Mouse (Mus musculus) lung, embryonic 15.5 days (tissue): ENCODE results near the gene Gm11214. TPM values are rescaled to one million over a fixed set of nuclear protein-coding genes. Genes with fewer than 3 reads are reported as not detected.
A peak's percentile ranks its signal among the peaks of the same experiment; 100 is the strongest.

Source experiments
- ATAC-seq: fragments of 200-750 bp; cut with Nextera tagmentation; 2 replicates; pipeline ENCODE4 v1.8.0; 2017; ENCODE audit warnings: moderate number of reproducible peaks, borderline replicate concordance; ENCODE audit not compliant: low FRiP score, low TSS enrichment; ENCODE audit errors: extremely low read depth
- H3K27ac ChIP-seq: fragments of 300-500 bp; sonication (generic); 2 replicates; pipeline ENCODE4 v1.5.1; 2015; ENCODE audit warnings: moderate library complexity, mild to moderate bottlenecking, inconsistent platforms
- H3K27me3 ChIP-seq: fragments of 300-500 bp; sonication (generic); 2 replicates; pipeline ENCODE4 v1.6.1; 2015; ENCODE audit warnings: inconsistent platforms
- H3K36me3 ChIP-seq: fragments of 300-500 bp; sonication (generic); 2 replicates; pipeline ENCODE4 v1.6.1; 2015; ENCODE audit warnings: inconsistent platforms
- H3K4me1 ChIP-seq: fragments of 300-500 bp; sonication (generic); 2 replicates; pipeline ENCODE4 v1.6.1; 2015; ENCODE audit warnings: inconsistent platforms
- H3K4me2 ChIP-seq: fragments of 300-500 bp; sonication (generic); 2 replicates; pipeline ENCODE4 v1.6.1; 2015; ENCODE audit warnings: inconsistent platforms, mild to moderate bottlenecking, moderate library complexity
- H3K4me3 ChIP-seq: fragments of 300-500 bp; sonication (generic); 2 replicates; pipeline ENCODE4 v1.5.1; 2015; ENCODE audit warnings: mild to moderate bottlenecking, inconsistent platforms
- H3K9ac ChIP-seq: fragments of 300-500 bp; sonication (generic); 2 replicates; pipeline ENCODE4 v1.6.1; 2015; ENCODE audit warnings: inconsistent platforms
- H3K9me3 ChIP-seq: fragments of 300-500 bp; sonication (generic); 2 replicates; pipeline ENCODE4 v1.6.1; 2016; ENCODE audit warnings: inconsistent platforms
- WGBS: fragments of 180-500 bp; shearing (Covaris S2); methylation state at CpG from one replicate; pipeline ENCODE4 v1.1.7; 2015; 5-methylcytosine and 5-hydroxymethylcytosine counted together
- polyA plus RNA-seq: library from polyadenylated mRNA; unstranded; fragments of >200 nt; fragmentation: Nextera tagmentation; extraction: Ambion mirVana; gene quantifications from 2 replicates; pipeline ENCODE4 v1.2.1, GENCODE M21; 2015

Gm11214 gene
- polyA plus RNA-seq: not detected in 2 replicates

- H3K4me2 ChIP-seq: no peak within 1 kb of the TSS
- 83% methylated on average over 6 of the region's 6 CpGs for WGBS
- H3K9ac ChIP-seq: no peak within 1 kb of the TSS
- no peaks in the 10 kb centered on the region for H3K36me3 ChIP-seq
- H3K27me3 ChIP-seq: no peaks in the 10 kb centered on the region
- ATAC-seq: no peak
- H3K4me1 ChIP-seq: no peaks in the 10 kb centered on the region
- H3K4me3 ChIP-seq: no peak within 1 kb of the TSS
- no peaks in the 10 kb centered on the region for H3K9me3 ChIP-seq
- H3K27ac ChIP-seq: no peak within 1 kb of the TSS
Measured at GRCm38 (mm10) chr4:63663279-63663678, at the start of gene Gm11214. TSS of gene Gm11214 (minus strand) at chr4:63663379.

DNA sequence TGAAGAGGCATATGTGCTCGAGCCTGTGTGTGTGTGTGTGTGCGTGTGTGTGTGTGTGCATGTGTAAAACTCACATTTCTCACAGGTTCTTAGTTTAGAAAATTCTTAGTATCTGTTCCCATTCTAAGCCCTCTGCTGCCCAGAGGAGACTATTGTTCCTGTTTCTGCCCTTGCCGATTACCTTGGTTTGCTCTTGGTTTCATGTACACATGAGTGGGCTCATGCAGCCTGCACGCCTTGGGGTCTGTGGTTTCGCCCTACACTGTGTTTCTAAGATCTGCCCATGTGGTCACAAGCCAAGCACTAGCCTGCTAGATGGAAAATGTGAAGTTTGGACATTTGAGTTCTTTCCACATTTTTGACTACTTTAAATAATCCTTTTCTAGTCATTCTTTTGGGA lies 48.7 kb upstream of the Gm11214 start:
- Histone ChIP-seq H3K36me3 (no peaks in the 10 kb centered on the region), H3K4me3 (no peak overlapping the region), H3K27me3 (no peaks in the 10 kb centered on the region), H3K27ac (no peak overlapping the region), H3K4me2 (no peak overlapping the region), H3K4me1 (no peaks in the 10 kb centered on the region), H3K9ac (no peak overlapping the region), H3K9me3 (no peaks in the 10 kb centered on the region)
- ATAC-seq: no peak
- WGBS: 83% methylated on average over 5 of the region's 5 CpGs

DNA sequence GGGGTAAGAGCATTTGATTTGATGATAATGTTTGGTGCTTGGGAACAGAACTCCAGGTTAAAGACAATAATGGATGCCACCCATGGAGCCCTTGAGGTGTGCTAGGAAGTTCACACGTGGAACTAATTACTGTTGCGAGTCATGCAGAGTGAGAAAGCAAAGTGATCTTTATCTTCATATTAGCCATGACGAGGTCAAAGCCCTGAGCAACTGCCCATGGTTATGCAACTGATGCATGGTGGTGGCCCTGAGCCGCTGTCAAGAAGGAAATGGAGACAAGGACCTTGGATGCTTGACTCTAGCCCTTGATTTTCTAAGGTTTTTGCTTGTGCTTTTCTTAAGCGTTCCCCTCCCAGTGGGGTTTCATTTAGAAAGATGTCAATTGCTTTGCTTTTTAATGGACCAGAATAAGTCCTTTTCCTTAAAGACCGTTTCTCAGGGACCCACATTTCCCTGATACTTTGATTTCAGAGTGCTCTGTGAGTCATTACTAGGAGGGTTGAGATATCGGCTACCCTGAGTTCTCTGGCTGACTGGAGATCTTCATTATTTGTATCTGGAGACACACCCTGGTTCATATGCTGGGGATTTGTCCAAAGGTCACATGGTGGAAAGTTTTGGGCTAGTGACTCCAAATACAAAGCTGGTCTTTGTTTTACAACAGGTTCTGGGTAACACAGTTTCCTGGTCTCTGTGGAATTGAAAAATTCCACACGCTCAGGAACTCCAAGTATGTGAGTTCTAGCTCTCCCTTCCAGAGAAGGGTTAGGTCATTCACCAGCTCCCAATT lies 47.4 kb upstream of the Gm11214 start:
- Histone ChIP-seq H3K36me3 (no peaks in the 10 kb centered on the region), H3K9me3 (no peaks in the 10 kb centered on the region), H3K27ac (no peak overlapping the region), H3K9ac (no peak overlapping the region), H3K4me1 (no peaks in the 10 kb centered on the region), H3K27me3 (no peaks in the 10 kb centered on the region), H3K4me2 (no peak overlapping the region), H3K4me3 (no peak overlapping the region)
- 80% methylated on average over 8 of the region's 8 CpGs for WGBS
- ATAC-seq: no peak

DNA sequence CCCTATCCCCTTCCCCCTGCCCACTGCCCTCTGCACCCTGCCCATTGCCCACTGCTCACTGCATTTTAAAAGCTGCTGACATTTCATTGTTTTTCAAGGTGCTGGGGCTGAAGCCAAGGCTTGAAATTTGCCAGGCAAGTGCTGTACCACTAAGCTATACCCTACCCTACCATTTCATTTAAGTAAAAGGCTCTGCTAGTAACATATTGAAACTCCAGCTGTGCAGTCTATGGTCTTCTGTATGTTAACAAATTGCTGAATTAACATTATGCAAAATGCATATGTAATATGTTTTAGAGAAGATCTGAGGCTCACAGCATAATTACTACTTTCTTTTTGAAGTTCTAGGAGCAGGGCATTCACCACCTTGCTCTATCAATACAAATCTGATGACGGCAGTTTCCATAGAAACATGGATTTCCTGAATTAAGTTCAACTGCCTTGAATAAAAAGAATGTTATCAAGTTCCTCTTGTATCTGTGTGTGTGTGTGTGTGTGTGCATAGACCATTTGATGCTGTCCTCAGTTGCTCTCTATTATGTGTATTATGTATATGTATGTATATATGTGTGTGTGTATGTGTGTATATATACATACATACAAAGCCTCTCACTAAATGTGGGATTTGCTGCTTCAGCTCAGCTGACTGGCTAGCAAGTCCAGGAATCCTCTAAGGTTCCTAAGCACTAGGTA lies 43.2 kb upstream of the Gm11214 start:
- Histone ChIP-seq H3K9me3 (no peaks in the 10 kb centered on the region), H3K4me1 (no peaks in the 10 kb centered on the region), H3K4me3 (no peak overlapping the region), H3K27ac (no peak overlapping the region), H3K4me2 (no peak overlapping the region), H3K9ac (no peak overlapping the region), H3K27me3 (no peaks in the 10 kb centered on the region), H3K36me3 (no peaks in the 10 kb centered on the region)
- WGBS: 83% methylated on average over 1 of the region's 1 CpGs
- no peak for ATAC-seq

DNA sequence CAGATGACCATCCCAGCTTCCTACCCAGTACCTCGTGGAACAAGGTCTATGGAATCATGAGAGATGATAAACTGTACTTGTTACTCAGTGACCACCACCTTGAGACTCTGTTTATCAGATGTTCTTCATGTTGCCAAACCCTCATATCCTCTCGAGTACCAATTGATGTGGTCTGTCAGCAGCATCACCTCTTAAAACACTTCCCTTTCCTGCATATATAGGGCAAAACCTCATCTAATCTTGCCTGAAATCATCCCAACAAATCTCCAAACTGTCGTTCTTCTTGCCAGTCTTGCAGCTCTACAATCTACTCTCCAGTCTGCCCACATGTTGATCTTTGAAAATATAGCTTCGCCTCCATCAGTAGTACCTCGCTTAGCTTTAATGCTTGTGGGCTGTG lies 41.1 kb upstream of the Gm11214 start:
- Histone ChIP-seq H3K27ac (no peak overlapping the region), H3K4me1 (no peaks in the 10 kb centered on the region; the same call in 1 of the 2 replicates), H3K9me3 (no peaks in the 10 kb centered on the region), H3K4me3 (no peak overlapping the region), H3K27me3 (no peaks in the 10 kb centered on the region), H3K36me3 (no peaks in the 10 kb centered on the region), H3K9ac (no peak overlapping the region), H3K4me2 (no peak overlapping the region)
- ATAC-seq: no peak
- 73% methylated on average over 5 of the region's 5 CpGs for WGBS

- ATAC-seq: no peak
Measured at GRCm38 (mm10) chr4:63703686-63704085, 40.5 kb upstream of the Gm11214 start.

DNA sequence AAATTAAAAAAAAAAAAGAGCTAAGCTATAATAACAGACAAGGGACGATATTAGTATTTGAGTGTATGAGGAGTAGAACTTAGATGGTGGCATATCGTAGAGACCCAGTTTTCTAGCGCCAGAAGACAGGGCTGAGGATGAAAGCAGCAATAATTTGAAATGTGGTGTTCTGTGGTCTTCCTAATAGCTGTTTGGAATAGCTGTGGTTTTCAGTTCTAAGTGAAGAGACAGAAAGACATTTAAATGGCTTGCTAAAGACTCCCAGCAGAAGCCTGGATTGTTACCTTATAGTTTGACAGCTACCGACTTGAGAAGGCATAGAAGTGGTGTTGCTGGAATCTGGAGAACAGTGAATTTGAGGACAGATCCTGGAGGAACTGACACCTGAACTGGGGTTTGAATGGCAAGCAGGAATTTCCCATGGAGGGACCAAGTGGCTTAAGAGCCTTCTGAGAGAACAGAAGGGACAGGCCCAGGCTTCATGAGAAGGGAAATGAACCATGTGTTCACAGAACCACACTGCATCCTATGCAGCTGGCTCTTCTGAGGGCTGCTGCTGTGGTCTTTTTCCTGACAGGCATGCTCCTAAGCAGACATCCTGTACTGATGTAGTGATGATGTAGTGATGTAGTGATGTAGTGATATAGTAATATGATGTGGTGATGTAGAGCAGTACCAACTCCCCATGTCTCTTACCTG lies 39.0 kb upstream of the Gm11214 start:
- Histone ChIP-seq H3K4me2 (no peak overlapping the region), H3K27me3 (no peaks in the 10 kb centered on the region), H3K9me3 (no peaks in the 10 kb centered on the region), H3K27ac (no peak overlapping the region), H3K4me3 (no peak overlapping the region), H3K36me3 (no peaks in the 10 kb centered on the region), H3K4me1 (no peaks in the 10 kb centered on the region; the same call in 1 of the 2 replicates), H3K9ac (no peak overlapping the region)
- 84% methylated on average over 4 of the region's 4 CpGs for WGBS
- no peak for ATAC-seq

More at GRCm38 (mm10) chr4:63703686-63704085, 40.5 kb upstream of the Gm11214 start:
- H3K4me1 ChIP-seq: no peaks in the 10 kb centered on the region; the same call in 1 of the 2 replicates
- no peak overlapping the region for H3K27ac ChIP-seq
- H3K9me3 ChIP-seq: no peaks in the 10 kb centered on the region
- no peak overlapping the region for H3K9ac ChIP-seq
- no peaks in the 10 kb centered on the region for H3K36me3 ChIP-seq
- H3K4me2 ChIP-seq: no peak overlapping the region
- no peak overlapping the region for H3K4me3 ChIP-seq
- 89% methylated on average over 2 of the region's 2 CpGs for WGBS
- H3K27me3 ChIP-seq: no peaks in the 10 kb centered on the region

- 37% methylated on average over 3 of the region's 3 CpGs for WGBS
- Histone ChIP-seq H3K27ac (no peak overlapping the region), H3K36me3 (no peaks in the 10 kb centered on the region), H3K9me3 (no peaks in the 10 kb centered on the region), H3K9ac (no peak overlapping the region), H3K27me3 (no peaks in the 10 kb centered on the region), H3K4me1 (no peaks in the 10 kb centered on the region; the same call in 1 of the 2 replicates), H3K4me3 (no peak overlapping the region), H3K4me2 (no peak overlapping the region)
- ATAC-seq: no peak
Measured at GRCm38 (mm10) chr4:63699749-63700148, 36.6 kb upstream of the Gm11214 start.

DNA sequence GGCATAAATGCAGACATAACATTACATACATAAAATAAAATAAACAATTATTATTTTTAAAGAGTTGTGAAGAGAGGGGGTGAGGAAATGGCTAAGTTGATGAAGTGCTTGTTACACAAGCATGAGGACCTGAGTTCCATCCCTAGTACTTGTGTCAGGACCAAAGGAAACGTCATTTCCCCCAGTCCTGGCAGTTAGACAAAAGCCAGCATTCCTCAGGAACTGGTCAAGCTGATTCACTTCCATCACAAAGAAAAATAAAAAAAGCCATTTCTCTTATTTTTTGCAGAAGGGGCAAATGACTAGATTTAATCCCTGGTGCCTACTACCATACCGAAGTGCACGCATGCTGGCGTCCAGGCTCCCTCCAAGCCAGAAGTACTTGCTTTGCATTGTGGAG lies 33.7 kb upstream of the Gm11214 start:
- H3K27ac ChIP-seq: no peak overlapping the region
- no peak overlapping the region for H3K4me2 ChIP-seq
- no peaks in the 10 kb centered on the region for H3K36me3 ChIP-seq
- no peaks in the 10 kb centered on the region for H3K27me3 ChIP-seq
- WGBS: 79% methylated on average over 4 of the region's 4 CpGs
- H3K9me3 ChIP-seq: no peaks in the 10 kb centered on the region
- no peak for ATAC-seq
- no peak overlapping the region for H3K4me3 ChIP-seq
- no peak overlapping the region for H3K9ac ChIP-seq
- no peaks in the 10 kb centered on the region; the same call in 1 of the 2 replicates for H3K4me1 ChIP-seq

DNA sequence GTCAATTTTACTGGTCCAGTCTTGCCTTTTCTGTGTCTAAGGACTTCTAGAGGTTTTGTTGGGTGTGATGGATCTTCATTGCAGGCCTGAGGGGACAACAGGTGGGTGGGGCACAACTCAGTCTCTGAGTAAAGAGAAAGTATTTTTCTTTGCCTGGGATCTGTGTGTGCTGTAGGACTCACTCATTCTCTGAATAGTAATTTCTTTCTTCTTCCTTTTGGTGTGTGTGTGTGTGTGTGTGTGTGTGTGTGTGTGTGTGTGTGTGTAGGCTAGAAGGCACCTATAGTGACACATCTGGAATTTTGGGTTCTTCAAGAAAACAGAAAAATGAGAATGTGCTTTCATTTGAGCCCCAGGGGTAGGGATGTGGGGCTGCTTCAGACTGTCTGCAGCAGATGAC lies 29.2 kb upstream of the Gm11214 start:
- no peaks in the 10 kb centered on the region for H3K36me3 ChIP-seq
- no peaks in the 10 kb centered on the region for H3K27me3 ChIP-seq
- no peak overlapping the region for H3K4me2 ChIP-seq
- no peaks in the 10 kb centered on the region for H3K4me1 ChIP-seq
- no peak for ATAC-seq
- no peak overlapping the region for H3K9ac ChIP-seq
- H3K9me3 ChIP-seq: no peaks in the 10 kb centered on the region
- no peak overlapping the region for H3K4me3 ChIP-seq
- no peak overlapping the region for H3K27ac ChIP-seq

DNA sequence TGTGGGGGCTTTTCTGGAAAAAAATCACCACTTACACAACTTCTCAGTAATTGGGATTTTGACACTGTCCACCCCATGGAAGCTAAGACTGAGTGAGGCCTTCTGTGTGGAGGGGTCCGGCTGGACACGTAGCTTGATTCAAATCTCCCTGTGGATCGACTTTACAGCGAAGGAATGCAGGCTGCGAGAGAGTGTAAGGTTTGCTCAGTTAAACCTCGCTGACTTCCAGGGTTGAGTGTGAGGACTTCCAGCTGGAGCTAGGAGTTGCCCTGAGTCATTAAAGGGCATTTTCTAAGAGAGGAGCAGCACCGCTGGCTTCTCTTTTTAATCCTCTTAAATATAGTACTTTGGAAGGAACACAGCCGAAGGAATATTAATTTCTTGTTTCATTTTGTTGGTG lies 24.2 kb upstream of the Gm11214 start:
- H3K9ac ChIP-seq: no peak overlapping the region
- H3K36me3 ChIP-seq: no peaks in the 10 kb centered on the region
- H3K27ac ChIP-seq: no peak overlapping the region
- peak overlapping the region; percentile 1; the same call in 1 of the 2 replicates for H3K4me2 ChIP-seq
- WGBS: 34% methylated on average over 8 of the region's 8 CpGs
- H3K4me1 ChIP-seq: peaks cover 20% of the 10 kb centered on the region
- H3K9me3 ChIP-seq: no peaks in the 10 kb centered on the region
- H3K27me3 ChIP-seq: no peaks in the 10 kb centered on the region
- no peak overlapping the region for H3K4me3 ChIP-seq
- peak; percentile 40; the same call in 1 of the 2 replicates for ATAC-seq

DNA sequence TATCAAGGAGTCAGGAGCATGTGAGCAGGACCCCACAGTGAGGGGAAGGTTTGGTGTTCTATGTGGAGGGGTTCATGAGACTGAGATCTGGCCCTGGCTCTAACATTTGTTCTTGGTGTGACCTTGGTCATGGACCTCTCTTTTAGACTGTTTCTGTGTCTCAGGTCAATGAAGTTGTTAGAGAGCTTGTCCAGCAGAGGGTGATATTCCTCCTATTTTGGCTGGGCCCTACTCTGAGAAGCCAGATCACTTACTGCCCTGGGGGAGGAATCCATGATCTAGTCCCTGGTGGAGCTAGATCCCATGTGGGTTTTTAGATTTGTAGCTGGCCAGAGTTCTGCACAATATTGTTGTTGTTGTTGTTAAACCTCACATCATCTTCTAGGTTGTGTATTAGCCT lies 23.0 kb upstream of the Gm11214 start:
- Histone ChIP-seq H3K36me3 (no peaks in the 10 kb centered on the region), H3K9ac (no peak overlapping the region), H3K4me3 (no peak overlapping the region), H3K27me3 (no peaks in the 10 kb centered on the region), H3K9me3 (no peaks in the 10 kb centered on the region), H3K27ac (no peak overlapping the region), H3K4me2 (no peak overlapping the region), H3K4me1 (peaks cover 20% of the 10 kb centered on the region)
- no peak for ATAC-seq
